Mouse (Mus musculus): ENCODE results near the gene Gm5416.
"Not testable (repeated sequence)": the region's sequence is repeated elsewhere in the genome, so short reads cannot be mapped to it uniquely, and the experiment has no call there.

The Gm5416 gene

DNA sequence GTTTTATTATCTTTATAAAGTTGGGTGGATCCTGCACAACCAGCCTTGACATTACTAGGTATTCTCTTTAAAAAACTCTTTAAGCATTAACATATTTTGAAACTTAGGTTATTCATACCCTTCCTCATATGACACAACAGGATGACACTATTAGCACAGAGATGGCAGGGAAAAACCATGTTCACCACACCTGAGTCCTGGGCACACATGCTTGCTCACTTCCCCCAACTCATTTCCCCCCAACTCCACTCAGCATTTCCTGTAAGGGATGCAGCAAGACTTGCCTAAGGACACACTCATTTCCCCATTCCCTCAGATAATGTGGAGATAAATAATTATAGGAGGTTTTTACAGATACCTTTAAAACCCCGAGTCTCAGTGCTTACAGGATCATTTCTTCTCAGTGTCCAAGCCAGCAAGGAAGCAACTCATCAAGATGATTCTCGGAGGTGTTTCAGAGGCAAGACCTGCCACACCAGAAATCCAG lies at the start of gene Gm5416:
Gene Gm5416, plus strand, starts transcription at position 437 of the 487 bp plus-strand sequence.
- DNase-seq: no peak

DNA sequence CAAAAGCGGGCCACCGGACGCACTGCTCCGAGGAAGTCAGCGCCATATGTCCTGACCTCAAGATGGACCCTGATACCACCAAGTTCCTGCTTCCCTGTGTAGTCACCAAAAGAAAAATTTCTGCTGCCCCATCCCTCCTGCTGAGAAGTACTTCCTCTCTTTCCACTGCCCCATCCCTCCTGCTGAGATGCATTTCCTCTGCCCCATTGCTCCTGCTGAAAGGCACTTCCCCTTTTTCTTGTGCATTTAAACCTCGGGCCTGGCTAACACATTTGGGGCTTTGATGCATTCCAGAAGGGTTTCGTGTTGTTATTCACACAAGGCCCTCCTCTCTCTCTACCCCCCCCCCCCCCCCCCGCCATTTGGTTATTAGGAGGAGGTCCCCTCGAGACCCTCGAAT lies 42.4 kb upstream of the Gm5416 start:
- not testable (repeated sequence) for DNase-seq

DNA sequence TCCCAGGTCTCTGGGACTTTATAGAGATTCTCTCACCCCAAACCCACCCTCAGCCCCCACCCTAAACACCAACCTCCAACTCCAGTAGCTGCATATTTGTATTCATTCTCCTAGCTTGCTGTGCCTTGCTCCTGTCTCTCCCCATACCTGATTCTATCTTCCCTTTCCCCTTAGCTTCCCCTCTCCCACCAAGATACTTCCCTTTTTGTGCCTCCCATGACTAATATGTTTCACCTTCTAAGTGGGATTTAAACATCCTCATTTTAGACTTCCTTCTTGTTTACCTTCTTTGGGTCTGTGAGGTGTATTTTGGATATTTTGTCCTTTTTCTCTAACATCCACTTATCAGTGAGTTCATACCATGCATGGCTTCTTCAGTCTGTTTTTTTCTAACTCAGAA lies 34.1 kb upstream of the Gm5416 start:
- no peak for DNase-seq

DNA sequence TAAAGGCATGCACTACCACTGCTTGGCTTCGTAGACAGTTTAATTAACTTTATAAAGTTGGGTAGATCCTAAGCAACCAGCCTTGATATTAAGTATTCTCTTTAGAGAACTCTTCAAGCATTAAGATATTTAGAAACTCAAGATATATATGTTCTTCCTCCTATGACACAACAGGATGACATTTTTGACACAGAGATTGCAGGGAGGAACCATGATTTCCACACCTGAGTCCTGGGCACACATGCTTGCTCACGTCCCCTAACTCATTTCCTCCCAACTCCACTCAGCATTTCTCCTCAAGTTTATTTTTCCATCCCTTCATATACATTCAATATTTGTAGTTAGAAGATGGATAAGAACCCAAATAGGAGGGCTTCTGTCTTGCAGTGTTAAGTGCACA lies 30.3 kb upstream of the Gm5416 start:
- DNase-seq: no peak

DNA sequence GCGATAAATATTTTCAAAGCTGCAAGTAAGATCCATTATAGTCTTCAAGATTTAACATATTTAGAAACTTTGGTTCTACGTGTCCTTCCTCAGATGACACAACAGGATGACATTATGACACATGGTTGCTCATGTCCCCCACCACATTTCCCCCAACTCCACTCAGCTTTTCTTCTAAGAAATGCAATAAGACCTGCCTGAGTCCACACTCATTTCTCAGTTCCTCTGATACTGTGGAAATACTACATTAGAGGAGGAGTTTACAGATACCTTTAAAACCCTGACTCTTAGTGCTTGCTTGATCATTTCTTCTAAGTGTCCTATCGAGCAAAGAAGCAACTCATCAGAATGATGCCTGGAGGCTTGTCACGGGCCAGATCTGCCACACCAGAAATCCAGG lies 26.3 kb upstream of the Gm5416 start, which contains the start of gene Gm5483:
Gene Gm5483, plus strand, starts transcription at position 301 of the 400 bp plus-strand sequence.
- DNase-seq: not testable (repeated sequence)

DNA sequence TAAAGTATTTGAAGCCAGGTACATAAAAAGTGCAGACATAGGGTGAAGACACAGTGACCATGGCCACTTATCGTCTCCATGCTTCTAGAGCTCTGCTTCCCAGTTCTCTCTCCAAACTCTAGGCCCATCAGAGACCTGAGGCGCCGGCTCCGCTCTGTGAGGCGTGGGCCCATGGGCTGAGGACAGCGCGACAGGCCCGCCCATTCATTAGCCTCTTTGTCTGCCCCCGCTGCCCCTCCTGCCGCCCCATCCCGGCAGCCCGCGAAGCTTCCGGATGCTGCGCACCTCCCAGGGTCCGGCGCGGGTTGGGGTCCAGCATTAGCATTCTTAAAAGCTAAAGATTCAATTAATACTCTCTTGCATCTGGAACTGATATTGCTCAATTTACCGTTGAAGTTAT lies 11.0 kb upstream of the Gm5416 start:
- no peak for DNase-seq

DNA sequence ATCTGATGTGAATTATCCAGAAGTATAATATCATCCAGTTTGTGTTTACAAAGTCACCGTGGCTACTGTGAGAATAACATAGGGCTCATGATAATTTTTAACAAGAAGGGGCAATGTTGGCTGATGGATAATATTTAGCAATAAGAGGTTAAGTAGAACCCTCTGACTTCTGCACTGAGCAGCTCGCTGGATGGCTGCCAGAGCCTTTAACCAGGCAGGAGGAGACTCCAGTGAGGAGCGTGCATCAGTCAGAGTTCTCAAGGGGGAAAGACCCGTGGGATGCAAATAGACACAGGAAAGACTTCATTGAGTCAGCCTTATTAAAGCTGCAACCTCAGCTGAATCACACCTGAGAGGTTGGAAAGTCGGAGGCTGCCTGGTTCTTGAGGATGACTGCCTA lies 6.4 kb upstream of the Gm5416 start:
- DNase-seq: no peak

DNA sequence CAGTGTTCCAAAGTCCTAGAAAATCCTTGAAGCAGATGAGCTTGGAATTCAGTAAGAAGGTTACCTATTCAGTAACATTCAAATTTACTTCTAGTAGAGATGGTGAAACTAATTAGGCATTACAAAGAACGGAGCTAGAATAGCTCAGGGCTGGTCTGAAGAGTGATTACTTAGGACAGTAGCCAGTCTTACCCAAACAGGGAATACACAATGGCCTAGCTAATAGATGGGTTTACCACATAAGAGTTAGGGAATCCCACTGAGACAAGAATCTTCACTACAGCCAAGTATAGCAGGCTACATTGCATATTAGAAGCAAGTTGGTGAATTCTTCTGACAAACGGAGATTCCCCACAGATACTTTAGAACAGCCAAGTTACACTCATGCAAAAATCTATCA lies 4.5 kb upstream of the Gm5416 start:
- DNase-seq: not testable (repeated sequence)

DNA sequence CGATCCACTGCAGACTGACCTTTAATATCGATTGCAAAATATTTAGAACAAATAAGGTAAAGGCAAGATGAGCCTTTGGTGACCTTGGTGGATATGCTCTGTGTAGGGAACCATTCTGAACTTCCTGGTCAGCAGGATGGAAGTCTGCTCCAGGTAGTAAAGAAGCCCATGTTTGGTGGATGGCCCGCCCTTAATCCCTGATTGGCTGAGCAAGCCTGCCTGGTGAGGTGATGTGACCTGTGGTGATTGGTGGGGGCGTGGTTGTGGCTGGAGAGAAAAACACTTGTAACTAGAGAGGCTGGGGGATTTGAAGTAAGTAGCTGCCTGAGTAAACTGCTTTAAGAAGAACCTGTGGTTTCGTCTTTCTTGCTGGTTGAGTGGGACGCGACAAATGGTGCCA lies 11.0 kb downstream of the Gm5416 start, which contains the start of gene 2010005H15Rik:
Gene 2010005H15Rik, plus strand, starts transcription at position 301 of the 400 bp plus-strand sequence.
- DNase-seq: not testable (repeated sequence)

DNA sequence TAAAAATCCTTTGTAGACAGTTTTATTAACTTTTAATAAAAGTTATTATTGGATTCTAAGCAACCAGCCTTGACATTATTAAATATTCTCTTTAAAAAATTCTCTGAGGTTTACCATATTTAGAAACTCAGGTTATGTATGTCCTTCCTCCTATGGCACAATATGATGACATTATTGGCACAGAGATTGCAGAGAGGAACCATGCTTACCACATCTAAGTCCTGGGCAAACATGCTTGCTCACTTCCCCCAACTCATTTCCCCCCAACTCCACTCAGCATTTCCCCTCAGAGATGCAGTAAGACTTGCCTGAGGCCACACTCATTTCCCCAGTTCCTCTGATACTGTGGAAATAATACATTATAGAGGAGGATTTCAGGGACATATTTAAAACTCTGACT lies 50.4 kb downstream of the Gm5416 start:
- DNase-seq: not testable (repeated sequence)
